Mouse (Mus musculus): ENCODE measurements at regions not wholly inside any gene's neighbourhood (a gene's known extent, or its start where the extent isn't known, plus 50 kb on each side); places are given as distances from the start of the nearest gene placed in this dataset.
A peak's percentile ranks its signal among the peaks of the same experiment; 100 is the strongest.

GRCm38 (mm10) chr13:72992589-72993409 lies 267.5 kb upstream of the Irx4 start:
- TF ChIP-seq CTCF (conservative IDR thresholded peaks at IDR 0.05): no peak
- DNase-seq (ENCODE audit: low spot score in 2 of 2): no peak

GRCm38 (mm10) chr13:72993410-72993858 lies 266.8 kb upstream of the Irx4 start:
- DNase-seq (ENCODE audit: low spot score in 2 of 2): no peak
- H3K27ac ChIP-seq: no peak overlapping the region
- no peak overlapping the region for H3K4me3 ChIP-seq
- no peak for TF ChIP-seq CTCF (conservative IDR thresholded peaks at IDR 0.05)

More at GRCm38 (mm10) chr13:72992589-72993409, 267.5 kb upstream of the Irx4 start:
- no peak overlapping the region for H3K4me3 ChIP-seq
- no peak overlapping the region for H3K27ac ChIP-seq

- Histone ChIP-seq H3K27ac (no peak overlapping the region), H3K4me3 (no peak overlapping the region)
- no peak for TF ChIP-seq CTCF (conservative IDR thresholded peaks at IDR 0.05)
- DNase-seq (ENCODE audit: low spot score in 2 of 2): no peak
Observed at GRCm38 (mm10) chr13:72994538-72994937, 265.7 kb upstream of the Irx4 start.

- DNase-seq (ENCODE audit: low spot score in 2 of 2): no peak
- Histone ChIP-seq H3K27ac (no peak overlapping the region), H3K4me3 (no peak overlapping the region)
- TF ChIP-seq CTCF (conservative IDR thresholded peaks at IDR 0.05): no peak
Observed at GRCm38 (mm10) chr13:73008856-73009546, 251.3 kb upstream of the Irx4 start.

GRCm38 (mm10) chr13:73009547-73010475 lies 250.5 kb upstream of the Irx4 start:
- H3K4me3 ChIP-seq: no peak overlapping the region
- H3K27ac ChIP-seq: no peak overlapping the region
- DNase-seq (ENCODE audit: low spot score in 2 of 2): no peak
- TF ChIP-seq CTCF (conservative IDR thresholded peaks at IDR 0.05): no peak

- Histone ChIP-seq H3K27ac (no peak overlapping the region), H3K4me3 (no peak overlapping the region)
- no peak for DNase-seq (ENCODE audit: low spot score in 2 of 2)
- TF ChIP-seq CTCF (conservative IDR thresholded peaks at IDR 0.05): no peak
Observed at GRCm38 (mm10) chr13:73019181-73019580, 241.1 kb upstream of the Irx4 start.

GRCm38 (mm10) chr13:73031217-73031616 lies 229.1 kb upstream of the Irx4 start:
- H3K27ac ChIP-seq: no peak overlapping the region
- no peak for TF ChIP-seq CTCF (conservative IDR thresholded peaks at IDR 0.05)
- DNase-seq (ENCODE audit: low spot score in 2 of 2): no peak
- H3K4me3 ChIP-seq: no peak overlapping the region

GRCm38 (mm10) chr13:73033055-73033454 lies 227.2 kb upstream of the Irx4 start:
- H3K4me3 ChIP-seq: no peak overlapping the region
- DNase-seq (ENCODE audit: low spot score in 2 of 2): peak; percentile 8 to 61
- H3K27ac ChIP-seq: no peak overlapping the region
- TF ChIP-seq CTCF (conservative IDR thresholded peaks at IDR 0.05): peak; percentile 90

GRCm38 (mm10) chr13:73034065-73034831 lies 226.0 kb upstream of the Irx4 start:
- Histone ChIP-seq H3K4me3 (no peak overlapping the region), H3K27ac (no peak overlapping the region)
- DNase-seq (ENCODE audit: low spot score in 2 of 2): peak; percentile 13 to 15
- TF ChIP-seq CTCF (conservative IDR thresholded peaks at IDR 0.05): no peak

- H3K4me3 ChIP-seq: no peak overlapping the region
- no peak overlapping the region for H3K27ac ChIP-seq
- DNase-seq (ENCODE audit: low spot score in 2 of 2): no peak
- no peak for TF ChIP-seq CTCF (conservative IDR thresholded peaks at IDR 0.05)
Observed at GRCm38 (mm10) chr13:73034886-73035285, 225.4 kb upstream of the Irx4 start.

- Histone ChIP-seq H3K4me3 (no peak overlapping the region), H3K27ac (no peak overlapping the region)
- TF ChIP-seq CTCF (conservative IDR thresholded peaks at IDR 0.05): no peak
- no peak for DNase-seq (ENCODE audit: low spot score in 2 of 2)
Observed at GRCm38 (mm10) chr13:73035336-73035940, 224.8 kb upstream of the Irx4 start.

- Histone ChIP-seq H3K27ac (no peak overlapping the region), H3K4me3 (no peak overlapping the region)
- TF ChIP-seq CTCF (conservative IDR thresholded peaks at IDR 0.05): no peak
- DNase-seq (ENCODE audit: low spot score in 2 of 2): no peak
Observed at GRCm38 (mm10) chr13:73039731-73040130, 220.5 kb upstream of the Irx4 start.

Data from layer of hippocampus, adult 2 months (tissue).